Mouse (Mus musculus) ES-E14 (cell line): ENCODE results near the gene Slc36a2. TPM values are rescaled to one million over a fixed set of nuclear protein-coding genes. Genes with fewer than 3 reads are reported as not detected.

Experiments
- DNase-seq: peaks from one replicate; pipeline ENCODE4 v3.0.0-alpha.2; 2013; ENCODE audit warnings: low read depth, low spot score
- H3K27ac ChIP-seq: 2 replicates; pipeline ENCODE4 v1.5.1; 2012; ENCODE audit warnings: low read depth, mild to moderate bottlenecking, low read length, moderate library complexity, mixed read lengths; ENCODE audit not compliant: poor library complexity, insufficient read depth, severe bottlenecking
- H3K36me3 ChIP-seq: 2 replicates; pipeline ENCODE4 v1.6.1; 2012; ENCODE audit warnings: mild to moderate bottlenecking, low read length, moderate library complexity, mixed read lengths; ENCODE audit not compliant: control insufficient read depth, poor library complexity, insufficient read depth, severe bottlenecking
- H3K4me1 ChIP-seq, 2 experiments: fragments of 150-350 bp in 1 of 2; sonication (generic) in 1 of 2; 2 replicates each; pipeline ENCODE4 v1.6.1; 2012; ENCODE audit warnings: low read length in 2 of 2, mild to moderate bottlenecking in 1 of 2, mixed read lengths in 1 of 2; ENCODE audit not compliant: control insufficient read depth in 2 of 2, insufficient read depth in 2 of 2, poor library complexity in 1 of 2
- H3K4me3 ChIP-seq, 2 experiments: fragments of 150-350 bp in 1 of 2; sonication (generic) in 1 of 2; 2 replicates each; pipeline ENCODE4 v1.5.1; 2012; ENCODE audit warnings: low read length in 2 of 2, low read depth in 1 of 2, mild to moderate bottlenecking in 1 of 2, mixed read lengths in 1 of 2; ENCODE audit not compliant: insufficient read depth in 1 of 2, poor library complexity in 1 of 2, severe bottlenecking in 1 of 2
- H3K9ac ChIP-seq: 2 replicates; pipeline ENCODE4 v1.6.1; 2012; ENCODE audit warnings: low read depth, mild to moderate bottlenecking, low read length, mixed read lengths; ENCODE audit not compliant: poor library complexity, insufficient read depth, severe bottlenecking
- H3K9me3 ChIP-seq: fragments of 150-350 bp; sonication (generic); 2 replicates; pipeline ENCODE4 v1.6.1; 2012; ENCODE audit warnings: low read depth, mild to moderate bottlenecking, low read length; ENCODE audit not compliant: control insufficient read depth, insufficient read depth
- CHD2 ChIP-seq: IDR thresholded peaks from 2 replicates; pipeline ENCODE4 v1.6.1; 2014; ENCODE audit warnings: mild to moderate bottlenecking, low read depth, low read length, inconsistent platforms
- HCFC1 ChIP-seq: IDR thresholded peaks from 2 replicates; pipeline ENCODE4 v1.6.1; 2012; ENCODE audit warnings: low read length, inconsistent platforms, borderline replicate concordance; ENCODE audit not compliant: insufficient read depth
- MAFK ChIP-seq: IDR thresholded peaks from 2 replicates; pipeline ENCODE4 v1.6.1; 2014; ENCODE audit warnings: mild to moderate bottlenecking, low read depth, low read length, inconsistent platforms; ENCODE audit not compliant: insufficient read depth
- ZC3H11A ChIP-seq: IDR thresholded peaks from 2 replicates; pipeline ENCODE4 v1.6.1; 2012; ENCODE audit warnings: low read depth, mild to moderate bottlenecking, inconsistent platforms, low read length, borderline replicate concordance
- ZNF384 ChIP-seq: IDR thresholded peaks from 2 replicates; pipeline ENCODE4 v1.6.1; 2012; ENCODE audit warnings: low read depth, low read length, inconsistent platforms
- in situ Hi-C, 2 experiments: fragments of 600-800 bp; cut with MboI; formaldehyde crosslinking; loops; one replicate each; pipeline ENCODE4 v1.15.1; 2025; ENCODE audit warnings: low sequenced_read_pairs in 2 of 2, inconsistent platforms in 1 of 2; ENCODE audit not compliant: unreplicated experiment in 2 of 2
- total RNA-seq: library from RNA; depleted of rRNA; stranded (reverse); fragments of 300-350 nt; gene quantifications from 2 replicates; pipeline ENCODE4 v1.2.3, GENCODE M21; 2012

Gene Slc36a2
- total RNA-seq, 1 experiment, result 0.09 TPM

GRCm38 (mm10) chr11:55183124-55183523, 1.8 kb downstream of the Slc36a2 start:
- TF ChIP-seq CHD2, result no peak
- no peak for TF ChIP-seq ZNF384
- no peak for TF ChIP-seq ZC3H11A
- TF ChIP-seq MAFK, result no peak
- no peak for TF ChIP-seq HCFC1
- no peaks in the 10 kb centered on the region for H3K9me3 ChIP-seq
- in situ Hi-C loops, result no loop called here

GRCm38 (mm10) chr11:55179856-55180255, 5.0 kb downstream of the Slc36a2 start:
- no peaks in the 10 kb centered on the region for H3K9me3 ChIP-seq
- H3K4me1 ChIP-seq, result no peaks in the 10 kb centered on the region
- in situ Hi-C loops, result no loop called here
- no peak for TF ChIP-seq MAFK
- TF ChIP-seq CHD2, result no peak
- no peak for TF ChIP-seq ZNF384
- TF ChIP-seq HCFC1, result no peak
- no peak overlapping the region for H3K27ac ChIP-seq
- no peak for DNase-seq
- no peaks in the 10 kb centered on the region for H3K36me3 ChIP-seq
- no peak overlapping the region for H3K4me3 ChIP-seq
- no peak overlapping the region for H3K9ac ChIP-seq

More at GRCm38 (mm10) chr11:55183124-55183523, 1.8 kb downstream of the Slc36a2 start:
- Histone ChIP-seq H3K36me3 (no peaks in the 10 kb centered on the region), H3K27ac (no peak overlapping the region), H3K4me3 (no peak overlapping the region), H3K4me1 (no peaks in the 10 kb centered on the region), H3K9ac (no peak overlapping the region)
- no peak for DNase-seq

- no peak for DNase-seq
- no peak overlapping the region for H3K9ac ChIP-seq
- TF ChIP-seq HCFC1 (no peak), CHD2 (no peak), ZC3H11A (no peak), MAFK (no peak), ZNF384 (no peak)
- H3K4me3 ChIP-seq, result no peak overlapping the region
- no peaks in the 10 kb centered on the region for H3K4me1 ChIP-seq
- in situ Hi-C loops, result no loop called here
- no peak overlapping the region for H3K27ac ChIP-seq
- no peaks in the 10 kb centered on the region for H3K9me3 ChIP-seq
- no peaks in the 10 kb centered on the region for H3K36me3 ChIP-seq
These were observed 6.0 kb downstream of the Slc36a2 start for GRCm38 (mm10) chr11:55178830-55179229.

GRCm38 (mm10) chr11:55170501-55170900, 14.4 kb downstream of the Slc36a2 start:
- no peak for DNase-seq
- TF ChIP-seq MAFK (no peak), HCFC1 (no peak), CHD2 (no peak), ZNF384 (no peak), ZC3H11A (no peak)
- in situ Hi-C loops, result no loop called here

GRCm38 (mm10) chr11:55168914-55169313, 16.0 kb downstream of the Slc36a2 start:
- DNase-seq, result no peak
- in situ Hi-C loops, result loop anchor here in 1 of 2 experiments (5.0 kb wide), 1 partner anchor 218 kb away; no protein-coding TSS in a partner anchor
- H3K9ac ChIP-seq, result no peak overlapping the region
- H3K27ac ChIP-seq, result no peak overlapping the region
- TF ChIP-seq ZC3H11A (no peak), MAFK (no peak), CHD2 (no peak), HCFC1 (no peak), ZNF384 (no peak)
- H3K4me1 ChIP-seq, result no peaks in the 10 kb centered on the region
- H3K36me3 ChIP-seq, result no peaks in the 10 kb centered on the region
- no peak overlapping the region for H3K4me3 ChIP-seq
- no peaks in the 10 kb centered on the region for H3K9me3 ChIP-seq

More at GRCm38 (mm10) chr11:55170501-55170900, 14.4 kb downstream of the Slc36a2 start:
- Histone ChIP-seq H3K4me1 (no peaks in the 10 kb centered on the region), H3K36me3 (no peaks in the 10 kb centered on the region), H3K9ac (no peak overlapping the region), H3K4me3 (no peak overlapping the region), H3K9me3 (no peaks in the 10 kb centered on the region), H3K27ac (no peak overlapping the region)
